Mouse (Mus musculus): ENCODE measurements at regions not wholly inside any gene's neighbourhood (a gene's known extent, or its start where the extent isn't known, plus 50 kb on each side); places are given as distances from the start of the nearest gene placed in this dataset.

DNA sequence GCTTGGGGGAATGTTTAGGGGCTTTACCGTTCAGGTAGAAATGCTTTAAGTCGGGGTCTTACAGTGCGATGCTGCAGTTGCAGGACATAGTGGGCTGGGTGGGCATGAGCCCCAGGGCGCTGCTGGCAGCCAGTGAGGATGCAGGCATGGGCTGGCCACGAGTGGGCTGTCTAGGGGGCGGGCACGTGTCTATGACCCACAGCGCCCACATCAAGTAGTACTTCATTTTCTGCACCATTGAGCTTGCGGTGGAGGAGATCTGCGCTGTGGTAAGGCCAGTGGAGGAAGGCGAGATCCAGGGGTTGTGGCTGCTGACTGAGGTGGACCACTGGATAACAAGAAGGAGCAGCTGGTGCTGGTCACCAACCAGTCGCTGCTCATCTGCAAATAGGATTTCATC, 52.4 kb upstream of the Olfr291 start:
- ATAC-seq, result no peak

DNA sequence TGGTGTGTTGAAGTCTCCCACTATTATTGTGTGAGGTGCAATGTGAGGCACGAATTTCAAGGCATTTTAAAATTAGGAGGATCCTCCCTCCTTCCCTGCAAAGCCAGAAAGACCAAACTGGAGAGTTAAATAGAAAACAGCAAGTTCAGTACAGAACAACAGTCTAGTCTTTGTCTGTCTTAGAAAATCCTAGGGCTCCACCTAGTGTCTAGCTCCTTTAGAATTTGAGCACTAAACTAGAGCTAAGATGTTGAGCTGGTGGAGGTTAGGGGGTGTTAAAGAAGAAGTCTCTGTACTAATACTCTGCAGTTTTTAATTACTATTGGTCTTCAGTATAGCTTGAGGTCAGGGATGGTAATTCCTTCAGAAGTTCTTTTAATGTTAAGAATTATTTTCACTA, 58.7 kb upstream of the Olfr291 start:
- peak; percentile 66 for ATAC-seq

DNA sequence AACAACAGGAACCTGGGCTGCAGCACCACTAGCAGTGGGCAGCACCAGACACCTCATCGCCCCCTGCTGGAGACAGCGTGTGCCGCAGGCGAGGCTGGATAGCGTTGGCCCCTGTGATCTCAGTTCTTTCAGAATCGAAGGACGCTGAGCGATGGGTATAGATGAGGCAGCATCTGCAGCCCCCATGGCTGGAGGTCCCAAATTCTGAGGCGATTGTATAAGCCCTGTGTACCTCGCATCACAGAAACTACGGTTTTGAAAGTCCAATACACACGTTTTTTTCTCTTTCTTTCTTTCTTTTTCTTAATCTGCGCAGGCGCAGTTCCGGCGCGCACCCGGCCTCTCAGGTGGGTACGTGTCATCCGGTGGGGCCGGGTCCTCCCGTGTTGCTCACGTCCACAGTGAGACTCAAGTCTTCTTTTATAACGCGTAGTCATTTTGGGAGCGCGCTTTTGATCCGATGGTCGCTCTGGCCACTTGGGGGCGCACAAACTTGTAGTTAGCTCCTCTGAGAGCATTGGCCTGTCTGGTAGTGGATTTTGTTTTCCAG, 74.0 kb upstream of the Olfr291 start:
- ATAC-seq, result peak; percentile 92

GRCm38 (mm10) chr7:84777696-84778095, 75.7 kb upstream of the Olfr291 start:
- ATAC-seq, result no peak

GRCm38 (mm10) chr7:84756261-84756660, 66.5 kb upstream of the Zfand6 start:
- no peak for ATAC-seq

- no peak for ATAC-seq
These were observed 63.6 kb upstream of the Zfand6 start for GRCm38 (mm10) chr7:84753361-84753760.

GRCm38 (mm10) chr7:84749434-84750301, 59.9 kb upstream of the Zfand6 start:
- ATAC-seq, result peak; percentile 85

DNA sequence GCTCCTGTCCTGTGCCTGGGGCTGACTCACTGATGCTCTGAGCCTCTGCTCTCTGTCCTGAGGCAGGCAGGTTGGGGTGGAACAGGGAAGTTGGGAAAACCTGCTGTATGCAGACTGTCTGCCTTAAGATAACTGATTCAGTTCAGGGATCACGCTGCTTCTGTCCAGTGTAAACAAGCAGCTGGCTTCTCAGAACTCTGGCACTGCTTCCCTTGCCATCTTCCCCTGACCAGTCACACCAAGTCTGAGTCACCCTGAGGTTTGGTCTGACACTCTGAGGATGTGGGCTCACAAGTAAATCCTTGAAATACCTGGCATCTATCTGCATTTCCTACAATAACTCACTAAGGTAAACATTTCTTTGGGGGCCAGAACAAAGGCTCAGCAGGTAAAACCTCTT, 58.1 kb upstream of the Zfand6 start:
- ATAC-seq, result no peak

DNA sequence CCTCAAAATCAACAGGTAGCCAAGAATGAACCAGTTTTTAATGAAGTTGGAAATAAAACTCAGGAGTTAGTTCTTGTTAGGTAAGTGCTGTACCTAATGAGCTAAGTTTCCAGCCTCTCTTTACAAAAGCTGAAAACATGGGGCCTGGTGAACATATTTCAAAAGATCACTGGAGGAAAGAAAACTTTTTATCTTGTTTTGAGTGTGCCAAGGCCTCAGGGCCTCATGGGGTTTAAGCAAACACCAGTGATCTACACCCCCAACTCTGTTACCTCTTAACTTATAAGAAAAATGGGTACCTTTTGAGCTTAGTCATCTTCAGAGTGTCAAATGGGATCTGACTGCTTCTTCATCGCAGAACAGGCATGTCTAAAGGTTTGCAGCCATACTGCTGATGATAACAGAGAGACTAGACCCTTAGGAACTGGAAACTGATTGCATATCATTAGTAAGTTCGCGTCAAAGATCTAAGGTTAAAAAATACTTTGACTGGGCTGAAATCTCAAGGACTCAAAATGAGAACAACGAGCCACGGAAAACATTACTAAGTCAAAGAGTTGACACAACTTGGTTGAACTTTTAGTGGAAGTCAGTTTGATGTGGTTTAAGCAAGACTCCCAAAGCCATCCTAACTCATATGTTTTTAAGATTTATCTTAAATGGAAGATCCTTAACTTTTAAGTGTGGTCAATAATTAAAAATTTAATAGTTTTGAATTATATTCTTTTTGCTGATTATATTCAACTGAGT, 54.7 kb upstream of the Zfand6 start:
- peak; percentile 15 for ATAC-seq

- ATAC-seq, result peak; percentile 84
These were observed 50.2 kb upstream of the Zfand6 start for GRCm38 (mm10) chr7:84739965-84740390.

Measured in CD4-positive, CD25-positive, alpha-beta regulatory T cell, adult 4 months (primary cell).